Mouse (Mus musculus): ENCODE measurements around the gene Arhgef3. TPM values are rescaled to one million over a fixed set of nuclear protein-coding genes. Genes with fewer than 3 reads are reported as not detected.
"Not testable (repeated sequence)": the region's sequence is repeated elsewhere in the genome, so short reads cannot be mapped to it uniquely, and the experiment has no call there.

Arhgef3 gene
- total and polyA plus RNA-seq, 3 experiments = 6.7 to 15.2 (median 11.9) TPM

- no peak for ATAC-seq (ENCODE audit: extremely low read depth, insufficient number of reproducible peaks, low FRiP score, poor library complexity, severe bottlenecking)
- H3K36me3 ChIP-seq (replicated peaks) = no peaks in the 10 kb centered on the region
- H3K9me3 ChIP-seq (replicated peaks) = no peaks in the 10 kb centered on the region
- TF ChIP-seq POLR2AphosphoS5 (IDR thresholded peaks at IDR 0.05; ENCODE audit: insufficient replicate concordance, low read depth, low read length) (no peak), CTCF (IDR thresholded peaks at IDR 0.05; ENCODE audit: low read depth, low read length) (no peak), GATA1 (IDR thresholded peaks at IDR 0.05; ENCODE audit: borderline replicate concordance, low read length) (no peak), GATA2 (IDR thresholded peaks at IDR 0.05; ENCODE audit: borderline replicate concordance, low read depth, low read length) (no peak), TAL1 (conservative IDR thresholded peaks at IDR 0.05; ENCODE audit: low read depth, low read length) (no peak)
- no peak for DNase-seq (ENCODE audit: low spot score)
- no peak overlapping the region for H3K4me3 ChIP-seq (ENCODE audit: low read depth, low read length)
- no peaks in the 10 kb centered on the region for H3K27me3 ChIP-seq (ENCODE audit: insufficient read depth, low read length)
- no peaks in the 10 kb centered on the region for H3K4me1 ChIP-seq (ENCODE audit: insufficient read depth, low read depth, low read length)
These were observed 91.7 kb downstream of the Arhgef3 start for GRCm38 (mm10) chr14:27206443-27206842.

GRCm38 (mm10) chr14:27209542-27209941 is 94.8 kb downstream of the Arhgef3 start:
- DNase-seq (ENCODE audit: low spot score) = no peak
- no peak for ATAC-seq (ENCODE audit: extremely low read depth, insufficient number of reproducible peaks, low FRiP score, poor library complexity, severe bottlenecking)
- H3K4me1 ChIP-seq (ENCODE audit: insufficient read depth, low read depth, low read length) = no peaks in the 10 kb centered on the region
- no peaks in the 10 kb centered on the region for H3K36me3 ChIP-seq (replicated peaks)
- no peaks in the 10 kb centered on the region for H3K9me3 ChIP-seq (replicated peaks)
- no peak for TF ChIP-seq GATA1 (IDR thresholded peaks at IDR 0.05; ENCODE audit: borderline replicate concordance, low read length)
- no peak for TF ChIP-seq TAL1 (conservative IDR thresholded peaks at IDR 0.05; ENCODE audit: low read depth, low read length)
- TF ChIP-seq CTCF (IDR thresholded peaks at IDR 0.05; ENCODE audit: low read depth, low read length) = no peak
- TF ChIP-seq POLR2AphosphoS5 (IDR thresholded peaks at IDR 0.05; ENCODE audit: insufficient replicate concordance, low read depth, low read length) = no peak
- TF ChIP-seq GATA2 (IDR thresholded peaks at IDR 0.05; ENCODE audit: borderline replicate concordance, low read depth, low read length) = no peak
- H3K27me3 ChIP-seq (ENCODE audit: insufficient read depth, low read length) = no peaks in the 10 kb centered on the region; the same call in 1 of the 2 replicates
- H3K4me3 ChIP-seq (ENCODE audit: low read depth, low read length) = no peak overlapping the region

- H3K36me3 ChIP-seq (replicated peaks); H3K4me3 ChIP-seq (ENCODE audit: low read depth, low read length); H3K27me3 ChIP-seq (ENCODE audit: insufficient read depth, low read length); ATAC-seq (ENCODE audit: extremely low read depth, insufficient number of reproducible peaks, low FRiP score, poor library complexity, severe bottlenecking); H3K9me3 ChIP-seq (replicated peaks); DNase-seq (ENCODE audit: low spot score); H3K4me1 ChIP-seq (ENCODE audit: insufficient read depth, low read depth, low read length): not testable (repeated sequence)
These were observed 96.1 kb downstream of the Arhgef3 start for GRCm38 (mm10) chr14:27210801-27211200.

- Histone ChIP-seq H3K4me3 (ENCODE audit: low read depth, low read length) (no peak overlapping the region), H3K4me1 (ENCODE audit: insufficient read depth, low read depth, low read length) (no peaks in the 10 kb centered on the region), H3K27me3 (ENCODE audit: insufficient read depth, low read length) (no peaks in the 10 kb centered on the region; the same call in 1 of the 2 replicates), H3K9me3 (replicated peaks) (no peaks in the 10 kb centered on the region), H3K36me3 (replicated peaks) (no peaks in the 10 kb centered on the region)
- TF ChIP-seq GATA2 (IDR thresholded peaks at IDR 0.05; ENCODE audit: borderline replicate concordance, low read depth, low read length) (no peak), TAL1 (conservative IDR thresholded peaks at IDR 0.05; ENCODE audit: low read depth, low read length) (no peak), CTCF (IDR thresholded peaks at IDR 0.05; ENCODE audit: low read depth, low read length) (no peak), POLR2AphosphoS5 (IDR thresholded peaks at IDR 0.05; ENCODE audit: insufficient replicate concordance, low read depth, low read length) (no peak), GATA1 (IDR thresholded peaks at IDR 0.05; ENCODE audit: borderline replicate concordance, low read length) (no peak)
- ATAC-seq (ENCODE audit: extremely low read depth, insufficient number of reproducible peaks, low FRiP score, poor library complexity, severe bottlenecking) (no peak), DNase-seq (ENCODE audit: low spot score) (no peak)
These were observed 97.2 kb downstream of the Arhgef3 start for GRCm38 (mm10) chr14:27211743-27212445.

- Histone ChIP-seq H3K4me1 (ENCODE audit: insufficient read depth, low read depth, low read length) (no peaks in the 10 kb centered on the region), H3K36me3 (replicated peaks) (no peaks in the 10 kb centered on the region), H3K27me3 (ENCODE audit: insufficient read depth, low read length) (no peaks in the 10 kb centered on the region; the same call in 1 of the 2 replicates), H3K9me3 (replicated peaks) (no peaks in the 10 kb centered on the region), H3K4me3 (ENCODE audit: low read depth, low read length) (no peak overlapping the region)
- ATAC-seq (ENCODE audit: extremely low read depth, insufficient number of reproducible peaks, low FRiP score, poor library complexity, severe bottlenecking) (no peak), DNase-seq (ENCODE audit: low spot score) (no peak)
- TF ChIP-seq POLR2AphosphoS5 (IDR thresholded peaks at IDR 0.05; ENCODE audit: insufficient replicate concordance, low read depth, low read length) (no peak), GATA2 (IDR thresholded peaks at IDR 0.05; ENCODE audit: borderline replicate concordance, low read depth, low read length) (no peak), TAL1 (conservative IDR thresholded peaks at IDR 0.05; ENCODE audit: low read depth, low read length) (no peak), CTCF (IDR thresholded peaks at IDR 0.05; ENCODE audit: low read depth, low read length) (no peak)
These were observed 99.5 kb downstream of the Arhgef3 start for GRCm38 (mm10) chr14:27214232-27214631.

- no peaks in the 10 kb centered on the region for H3K36me3 ChIP-seq (replicated peaks)
- no peaks in the 10 kb centered on the region for H3K27me3 ChIP-seq (ENCODE audit: insufficient read depth, low read length)
- no peaks in the 10 kb centered on the region for H3K4me1 ChIP-seq (ENCODE audit: insufficient read depth, low read depth, low read length)
- TF ChIP-seq TAL1 (conservative IDR thresholded peaks at IDR 0.05; ENCODE audit: low read depth, low read length) (no peak), CTCF (IDR thresholded peaks at IDR 0.05; ENCODE audit: low read depth, low read length) (no peak), GATA2 (IDR thresholded peaks at IDR 0.05; ENCODE audit: borderline replicate concordance, low read depth, low read length) (no peak), GATA1 (IDR thresholded peaks at IDR 0.05; ENCODE audit: borderline replicate concordance, low read length) (no peak), POLR2AphosphoS5 (IDR thresholded peaks at IDR 0.05; ENCODE audit: insufficient replicate concordance, low read depth, low read length) (no peak)
- no peak overlapping the region for H3K4me3 ChIP-seq (ENCODE audit: low read depth, low read length)
- ATAC-seq (ENCODE audit: extremely low read depth, insufficient number of reproducible peaks, low FRiP score, poor library complexity, severe bottlenecking) (no peak), DNase-seq (ENCODE audit: low spot score) (no peak)
- H3K9me3 ChIP-seq (replicated peaks) = no peaks in the 10 kb centered on the region
These were observed 105.0 kb downstream of the Arhgef3 start for GRCm38 (mm10) chr14:27219668-27220067.

Measured in G1E (cell line).